Mouse (Mus musculus) embryo, embryonic 9.5 days (tissue): ENCODE data around the gene Tent5b.
"Not testable (repeated sequence)": the region's sequence is repeated elsewhere in the genome, so short reads cannot be mapped to it uniquely, and the experiment has no call there.

Source experiments
- DNase-seq: peaks from one replicate; pipeline ENCODE4 v3.0.0-alpha.2; 2017; ENCODE audit errors: extremely low spot score

Gene Tent5b

DNA sequence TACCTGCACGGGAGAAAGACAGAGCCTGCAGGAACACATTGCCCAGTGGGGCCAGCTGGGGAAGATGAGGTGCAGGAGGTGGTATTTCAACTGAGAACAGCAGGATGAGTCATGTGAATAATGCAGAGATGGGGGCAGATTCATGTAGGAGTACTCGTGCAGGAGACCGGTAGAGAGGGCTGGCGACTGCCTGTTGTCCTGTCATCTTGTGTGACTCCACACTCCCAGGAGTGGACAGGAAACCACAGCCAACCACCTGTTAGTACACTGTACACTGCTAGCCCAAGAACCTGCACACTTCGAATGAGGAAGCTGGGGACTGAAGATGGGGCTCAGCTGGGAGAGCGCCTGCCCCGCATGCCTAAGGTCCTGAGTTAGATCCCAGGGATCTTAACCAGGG lies 21.6 kb downstream of the Tent5b start:
- no peak for DNase-seq

DNA sequence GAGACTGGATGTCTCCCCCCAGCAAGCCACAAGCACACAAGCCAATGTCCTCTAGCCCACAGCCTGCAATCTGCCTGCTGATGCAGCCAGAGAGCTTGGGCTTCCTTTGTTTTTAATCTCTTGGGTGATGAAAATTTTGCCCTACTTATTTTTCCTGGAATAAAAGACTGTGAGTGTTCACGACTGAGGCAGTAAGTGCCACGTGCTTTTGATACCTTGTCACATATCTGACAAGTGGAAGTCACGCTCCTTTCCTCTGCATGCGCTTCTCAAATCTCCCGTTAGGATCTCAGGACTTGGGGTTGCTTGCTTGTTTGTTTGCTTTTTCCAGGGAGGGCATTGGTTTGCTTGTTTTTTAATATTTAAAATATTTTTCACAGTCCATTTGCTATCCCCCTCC lies 24.4 kb downstream of the Tent5b start:
- DNase-seq = no peak

DNA sequence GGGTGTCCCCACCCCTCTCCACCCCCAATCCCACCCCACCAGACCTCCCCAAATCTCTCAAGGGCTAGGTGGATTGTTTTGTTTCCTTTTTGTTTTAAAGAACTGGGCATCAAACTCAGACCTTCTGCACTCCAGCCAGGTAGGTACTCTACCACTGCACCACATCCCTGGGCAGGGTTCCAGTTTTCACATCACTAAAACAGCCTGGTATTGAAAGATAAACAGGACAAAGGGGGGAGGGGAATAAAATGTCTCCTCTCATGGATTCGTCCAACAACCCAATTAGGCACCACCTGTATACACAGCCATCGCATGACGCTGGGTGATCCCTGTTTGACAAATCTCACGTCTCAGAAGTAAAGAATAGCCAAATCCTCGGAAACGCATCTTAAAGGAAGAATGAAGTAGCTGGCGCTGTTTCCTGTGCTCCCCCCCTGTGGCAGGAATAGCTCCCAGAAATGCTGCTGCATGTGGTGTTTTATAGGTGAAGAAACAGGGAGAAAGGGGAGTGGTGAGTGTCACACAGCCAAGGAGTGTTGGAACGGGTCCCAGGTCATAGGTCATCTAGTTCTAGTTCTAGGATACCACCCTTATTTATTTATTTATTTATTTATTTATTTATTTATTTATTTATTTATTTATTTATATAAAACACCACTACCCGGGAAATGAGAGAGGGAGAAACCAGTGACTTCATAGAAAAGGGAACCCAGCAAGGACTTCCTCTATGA lies 25.0 kb downstream of the Tent5b start:
- no peak for DNase-seq

DNA sequence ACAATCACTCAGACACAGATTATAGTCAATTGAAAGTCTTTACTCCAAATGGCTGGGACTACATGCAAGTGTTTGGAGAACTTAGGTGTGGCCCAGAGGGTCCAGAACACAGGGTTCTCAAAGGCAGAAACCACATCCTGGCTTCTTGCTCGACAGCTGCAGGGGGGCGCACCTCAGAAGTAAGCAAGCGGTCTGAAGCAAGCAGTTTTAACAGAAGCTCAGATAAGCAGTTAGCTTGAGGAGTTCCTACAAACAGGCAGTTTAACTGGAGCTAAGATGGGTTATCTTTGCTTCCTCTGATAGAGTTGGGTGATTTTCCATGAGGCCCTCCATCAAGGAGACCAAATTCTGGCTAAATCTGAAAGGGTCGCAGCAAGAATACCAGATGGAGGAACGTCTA lies 26.6 kb downstream of the Tent5b start:
- DNase-seq = no peak

DNA sequence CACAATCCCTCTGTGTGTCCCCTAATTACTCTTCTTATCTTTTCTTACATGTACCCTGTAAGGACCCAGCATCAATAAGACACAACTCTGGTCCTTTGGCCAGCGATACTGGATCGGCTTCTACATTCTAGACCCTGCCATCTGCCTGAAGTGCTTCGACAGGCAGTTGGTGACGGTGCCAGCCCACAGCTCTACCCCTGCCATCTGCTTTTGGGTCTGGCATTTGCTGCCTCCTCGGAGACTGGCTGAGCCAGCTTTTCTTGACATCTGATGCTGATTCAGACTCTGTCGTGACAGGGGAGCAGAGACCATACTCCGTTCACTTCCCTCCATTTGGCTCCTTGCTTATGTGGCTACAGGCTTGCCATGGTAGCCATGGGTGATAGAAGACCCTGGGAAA lies 29.1 kb downstream of the Tent5b start:
- DNase-seq = no peak

DNA sequence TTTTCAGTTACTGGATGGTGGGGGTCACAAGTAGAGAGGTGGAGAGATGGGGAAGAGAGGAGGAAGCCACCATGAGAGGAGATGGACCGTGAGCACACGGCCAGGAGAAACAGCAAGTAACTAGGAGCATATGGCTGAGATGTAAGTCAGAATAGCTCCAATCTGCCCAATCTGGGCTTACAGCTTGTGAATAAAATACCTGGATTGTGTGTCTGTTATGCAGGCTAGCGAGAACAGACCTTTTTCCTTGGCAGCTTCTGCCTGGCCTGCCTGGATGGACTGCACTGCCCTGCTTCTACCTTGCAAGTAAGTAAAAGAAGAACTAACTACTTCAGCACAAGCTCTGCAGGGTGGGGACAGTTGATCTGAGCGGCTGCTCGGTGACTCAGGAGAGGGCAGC lies 31.1 kb downstream of the Tent5b start:
- DNase-seq = no peak

DNA sequence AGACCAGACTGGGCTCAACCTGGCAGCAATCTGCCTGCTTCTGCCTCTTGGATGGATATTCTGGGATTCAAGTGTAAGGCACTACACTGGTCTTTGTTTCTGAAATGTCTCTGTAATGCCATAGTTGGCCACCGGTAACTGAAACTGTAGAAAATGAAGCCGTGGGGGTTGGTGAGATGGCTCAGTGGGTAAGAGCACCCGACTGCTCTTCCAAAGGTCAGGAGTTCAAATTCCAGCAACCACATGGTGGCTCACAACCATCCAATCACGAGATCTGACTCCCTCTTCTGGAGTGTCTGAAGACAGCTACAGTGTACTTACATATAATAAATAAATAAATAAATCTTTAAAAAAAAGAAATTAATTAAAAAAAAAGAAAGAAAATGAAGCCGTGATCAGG lies 32.6 kb downstream of the Tent5b start:
- not testable (repeated sequence) for DNase-seq

DNA sequence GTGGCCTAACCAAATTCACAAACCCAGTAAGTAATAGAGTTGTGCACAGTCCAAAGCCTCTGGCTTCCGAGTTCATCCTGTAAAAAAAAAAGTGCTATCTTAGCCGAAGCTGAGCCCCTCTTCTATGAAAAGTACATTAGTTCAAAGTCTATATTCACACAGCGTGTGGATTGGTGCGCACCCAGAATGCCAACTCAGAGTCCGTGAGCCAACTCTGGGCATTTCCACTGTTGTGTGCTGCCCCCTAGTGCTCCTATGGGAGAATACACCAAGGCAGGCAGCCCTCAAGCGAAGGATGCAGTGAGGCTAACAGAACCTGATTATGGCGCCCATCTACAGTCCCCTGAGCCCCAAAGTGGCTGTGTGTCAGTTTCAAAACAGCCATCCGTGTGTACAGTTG lies 33.0 kb downstream of the Tent5b start:
- DNase-seq = peak; percentile 70

DNA sequence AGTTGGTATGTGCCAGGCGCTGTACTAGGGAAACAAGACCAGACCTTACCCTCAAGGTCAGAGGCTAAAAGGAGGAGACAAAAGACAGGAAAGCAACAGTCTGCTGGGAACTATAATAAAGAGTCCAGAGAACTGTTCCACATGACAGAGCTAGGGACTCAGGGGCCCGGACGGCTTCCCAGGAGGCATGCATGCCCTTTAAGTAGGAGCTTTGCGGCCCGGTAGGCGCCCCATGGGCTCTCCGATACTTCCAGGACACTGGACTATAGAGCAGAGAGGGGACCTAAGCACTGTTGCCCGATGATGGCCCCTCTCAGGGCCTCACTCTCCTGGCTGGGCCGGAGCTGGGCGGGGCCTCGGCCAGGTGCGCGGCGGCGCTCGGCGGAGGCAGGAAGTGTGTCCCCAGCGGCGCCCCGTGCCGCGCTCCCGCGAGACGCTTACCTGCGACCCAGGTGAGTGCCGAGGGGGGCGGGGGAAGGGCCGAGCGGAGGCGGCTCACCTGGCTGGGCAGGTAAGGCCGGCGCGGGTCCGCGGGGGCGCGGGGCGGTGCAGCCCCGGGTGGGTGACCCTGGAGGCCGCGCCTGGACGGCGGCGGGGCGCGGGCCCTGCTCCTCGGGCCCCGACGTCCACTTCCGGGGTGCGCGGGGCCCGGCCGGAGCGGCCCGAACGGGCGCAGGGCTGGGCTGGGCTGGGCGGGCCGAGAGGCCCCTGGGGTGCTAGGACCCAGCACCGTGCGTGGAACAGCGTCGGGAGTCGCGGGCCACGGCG lies 38.9 kb downstream of the Tent5b start, which contains the start of gene Kdf1:
TSS of gene Kdf1 (plus strand) at position 363 of the 768 bp plus-strand sequence.
- DNase-seq = no peak

DNA sequence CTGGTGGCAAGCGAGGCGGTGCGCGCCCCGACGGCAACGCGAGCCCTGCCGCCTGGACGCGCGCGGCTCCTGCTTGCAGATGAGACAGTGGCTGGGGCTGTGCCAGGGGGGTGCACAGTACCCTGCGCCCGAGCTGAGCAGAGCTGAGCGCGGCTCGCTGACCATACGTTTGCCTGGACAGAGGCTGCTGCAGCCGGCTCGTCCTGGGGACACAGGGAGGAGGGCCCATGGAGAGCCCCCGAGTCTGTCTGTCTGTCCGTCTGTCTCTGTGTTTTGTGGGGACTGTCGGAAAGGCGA lies 39.4 kb downstream of the Tent5b start:
- DNase-seq = no peak

DNA sequence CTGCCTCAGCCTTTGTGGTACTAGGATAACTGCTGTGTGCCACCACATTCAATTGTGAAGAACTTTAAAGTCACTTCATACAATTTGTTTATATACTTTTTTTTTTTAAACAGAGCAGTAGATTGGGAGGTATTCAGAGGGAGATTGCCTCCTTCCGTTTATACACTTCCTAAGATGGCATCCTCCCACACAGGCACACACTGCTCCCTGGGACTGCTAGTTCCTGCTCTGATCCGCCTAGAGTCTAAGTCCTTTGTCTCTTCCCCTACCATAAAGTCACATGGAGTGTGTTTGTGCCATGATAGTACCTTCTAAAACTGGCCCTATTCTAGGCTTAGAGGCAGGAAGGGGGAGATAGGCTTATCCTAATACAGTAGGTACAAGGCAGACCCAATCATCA lies 41.6 kb downstream of the Tent5b start:
- no peak for DNase-seq

DNA sequence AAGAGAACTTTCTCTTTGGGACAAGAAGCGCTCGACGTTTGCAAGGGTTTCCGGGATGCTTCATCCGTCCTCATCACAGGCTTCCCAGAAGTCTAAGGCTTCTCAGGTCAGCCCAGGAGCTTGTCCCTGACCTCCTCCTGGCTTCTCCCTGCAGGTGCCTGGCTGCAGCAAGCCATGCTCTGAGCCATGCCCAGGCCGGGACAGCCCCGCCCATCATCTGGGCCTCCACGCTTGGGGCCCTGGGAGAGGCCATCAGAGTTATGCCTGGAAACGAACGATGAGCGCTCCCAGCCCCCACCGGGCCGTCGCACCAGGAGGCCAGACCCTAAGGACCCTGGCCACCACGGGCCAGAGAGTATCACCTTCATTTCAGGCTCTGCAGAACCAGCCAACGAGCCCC lies 47.9 kb downstream of the Tent5b start:
- no peak for DNase-seq

DNA sequence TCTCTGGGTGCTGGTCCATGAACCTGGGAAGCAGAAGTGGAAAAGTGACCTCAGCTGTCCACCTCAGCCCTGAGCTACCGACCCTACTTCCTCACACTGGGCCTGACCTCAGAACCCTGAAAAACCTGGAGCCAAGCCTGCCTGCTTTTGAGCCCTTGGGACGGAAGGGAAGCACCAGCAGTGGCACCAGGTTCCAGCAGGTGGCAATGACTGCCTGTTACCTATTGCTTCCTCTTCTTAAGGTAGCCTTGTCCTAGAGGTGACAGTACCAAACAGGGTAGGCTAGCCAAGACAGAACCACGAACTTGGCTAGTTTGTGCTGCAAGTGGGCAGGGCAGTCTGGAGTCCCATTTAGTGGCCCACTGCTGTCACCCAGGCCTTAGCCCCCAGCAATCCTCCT lies 52.8 kb downstream of the Tent5b start:
- no peak for DNase-seq

DNA sequence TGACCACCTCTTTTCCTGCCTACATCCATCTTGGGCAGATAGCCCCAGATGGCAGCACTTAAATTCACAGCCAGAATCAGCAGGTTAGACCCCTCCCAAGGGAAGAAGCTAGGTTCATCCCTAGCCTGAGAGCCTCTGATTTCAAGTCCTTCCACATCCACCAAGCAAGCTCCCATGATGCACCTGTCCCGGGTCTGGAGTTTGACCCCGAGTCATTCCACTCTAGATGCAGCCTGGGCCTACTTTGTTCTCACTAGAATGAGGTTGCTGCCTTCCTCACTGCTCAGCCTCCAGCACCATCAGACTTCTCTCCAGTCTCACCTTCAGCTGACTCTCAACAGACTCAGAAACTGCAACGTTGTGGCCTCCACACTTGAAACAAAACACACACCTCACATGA lies 56.1 kb downstream of the Tent5b start:
- no peak for DNase-seq

DNA sequence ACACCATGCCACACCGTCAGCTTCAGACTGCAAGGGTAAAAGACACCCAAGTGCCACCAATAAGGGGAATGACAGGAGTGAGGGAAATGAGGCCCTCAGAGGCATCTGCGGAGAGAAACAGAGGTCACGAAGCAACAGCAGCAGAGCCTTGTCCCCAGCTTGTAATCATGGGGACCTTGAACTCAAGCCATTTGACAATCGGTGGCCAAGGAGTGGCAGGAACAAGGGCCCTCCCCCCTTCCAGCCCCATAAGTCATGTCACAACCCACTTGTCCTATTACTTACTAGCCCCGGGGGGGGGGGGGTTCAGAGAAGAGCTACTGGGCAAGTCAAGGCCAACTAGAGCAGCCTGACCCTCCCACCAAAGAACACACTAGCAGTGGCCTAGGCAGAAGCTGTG lies 56.7 kb downstream of the Tent5b start:
- no peak for DNase-seq
